Mouse (Mus musculus) megakaryocyte-erythroid progenitor cell, adult 5 weeks (primary cell): Measurements from ENCODE around the gene Defb13. TPM values are rescaled to one million over a fixed set of nuclear protein-coding genes. Genes with fewer than 3 reads are reported as not detected.

Experiments used
- polyA plus RNA-seq: library from polyadenylated mRNA; stranded (reverse); fragments of >175 nt; gene quantifications from 2 replicates; pipeline ENCODE4 v1.2.3, GENCODE M21; 2012

The Defb13 gene
- polyA plus RNA-seq = not detected in 2 replicates

GRCm38 (mm10) chr8:21946462-21946861, at the start of gene Defb13:
Gene Defb13, plus strand, starts transcription at chr8:21946762.

GRCm38 (mm10) chr8:21906290-21906689, 40.3 kb upstream of the Defb13 start, which contains the start of gene Defb11:
Gene Defb11, minus strand, starts transcription at chr8:21906412.

GRCm38 (mm10) chr8:21932610-21933009, 14.0 kb upstream of the Defb13 start, which contains the start of gene Defb15:
Gene Defb15, minus strand, starts transcription at chr8:21932710.

GRCm38 (mm10) chr8:21938052-21938451, 8.5 kb upstream of the Defb13 start, which contains the start of gene Defb35:
Gene Defb35, plus strand, starts transcription at chr8:21938352.

GRCm38 (mm10) chr8:21958414-21958813, 11.9 kb downstream of the Defb13 start, which contains the start of gene Fam90a1a:
Gene Fam90a1a, plus strand, starts transcription at chr8:21958714.

GRCm38 (mm10) chr8:21969475-21969874, 22.9 kb downstream of the Defb13 start, which contains the start of gene Ccdc70:
Gene Ccdc70, plus strand, starts transcription at chr8:21969775.

Other genes starting within 250 kb of the Defb13 start
- gene AY761184, start 243.1 kb upstream of the Defb13 start, polyA plus RNA-seq = not detected in 2 replicates
- not detected in 2 replicates for gene Defa24, start 212.3 kb upstream of the Defb13 start, polyA plus RNA-seq
- gene Defb50, start 123.2 kb upstream of the Defb13 start, polyA plus RNA-seq = not detected in 2 replicates
- not detected in 2 replicates for gene Defb2, start 106.8 kb upstream of the Defb13 start, polyA plus RNA-seq
- not detected in 2 replicates for gene Defb10, start 87.9 kb upstream of the Defb13 start, polyA plus RNA-seq
- not detected in 2 replicates for gene Defb9, start 61.3 kb upstream of the Defb13 start, polyA plus RNA-seq
- gene Defb11, start 40.4 kb upstream of the Defb13 start, polyA plus RNA-seq = not detected in 2 replicates
- gene Defb15, start 14.1 kb upstream of the Defb13 start, polyA plus RNA-seq = not detected in 2 replicates
- gene Defb35, start 8.4 kb upstream of the Defb13 start, polyA plus RNA-seq = not detected in 2 replicates
- not detected in 2 replicates for gene Fam90a1a, start 12.0 kb downstream of the Defb13 start, polyA plus RNA-seq
- not detected in 2 replicates for gene Ccdc70, start 23.0 kb downstream of the Defb13 start, polyA plus RNA-seq
- gene Atp7b, start 113.5 kb downstream of the Defb13 start, polyA plus RNA-seq = 3.3 and 3.8 TPM in 2 replicates
- gene Alg11, start 114.0 kb downstream of the Defb13 start, polyA plus RNA-seq = 0.33 and 0.53 TPM in 2 replicates
- not detected in 2 replicates for gene Nek5, start 178.3 kb downstream of the Defb13 start, polyA plus RNA-seq
- 1.2 and 1.5 TPM in 2 replicates for gene Nek3, start 219.7 kb downstream of the Defb13 start, polyA plus RNA-seq
- gene Ckap2, start 239.1 kb downstream of the Defb13 start, polyA plus RNA-seq = 6.6 and 8.3 TPM in 2 replicates
- 13.1 and 14.8 TPM in 2 replicates for gene Vps36, start 246.0 kb downstream of the Defb13 start, polyA plus RNA-seq